Mouse (Mus musculus) left cerebral cortex, adult 2 months (tissue): ENCODE results near the gene Unc93b1. TPM values are rescaled to one million over a fixed set of nuclear protein-coding genes. Genes with fewer than 3 reads are reported as not detected.
A peak's percentile ranks its signal among the peaks of the same experiment; 100 is the strongest.

Source experiments
- DNase-seq, 2 experiments: peaks; one replicate each; pipeline ENCODE4 v3.0.0; 2021 to 2022; ENCODE audit warnings: low spot score in 2 of 2, mixed read lengths in 1 of 2; ENCODE audit errors: extremely low spot score in 1 of 2
- H3K27ac ChIP-seq: fragments of 200-600 bp; 2 replicates; pipeline ENCODE4 v1.8.1; 2022
- H3K4me3 ChIP-seq: fragments of 200-600 bp; 2 replicates; pipeline ENCODE4 v1.8.1; 2022
- CTCF ChIP-seq: fragments of 200-600 bp; IDR thresholded peaks from 2 replicates; pipeline ENCODE4 v1.8.1; 2022; ENCODE audit warnings: antibody characterized with exemption, mild to moderate bottlenecking, moderate library complexity
- intact Hi-C: fragments of 180-260 bp; cut with DNase I; formaldehyde crosslinking; loops from one replicate; pipeline ENCODE4 v1.15.1; 2025
- total RNA-seq, 2 experiments: library from RNA; stranded (reverse); gene quantifications; 2 replicates each; pipeline ENCODE4 v1.2.3; 2021

The Unc93b1 gene
- total RNA-seq, 2 experiments from 2014 or later = 12.9 to 16.3 TPM

GRCm38 (mm10) chr19:3916727-3917126 lies 18.3 kb upstream of the Unc93b1 start:
- no peak for DNase-seq
- no peak for TF ChIP-seq CTCF
- intact Hi-C loops = no loop called here
- no peak overlapping the region for H3K4me3 ChIP-seq
- no peak overlapping the region for H3K27ac ChIP-seq

DNA sequence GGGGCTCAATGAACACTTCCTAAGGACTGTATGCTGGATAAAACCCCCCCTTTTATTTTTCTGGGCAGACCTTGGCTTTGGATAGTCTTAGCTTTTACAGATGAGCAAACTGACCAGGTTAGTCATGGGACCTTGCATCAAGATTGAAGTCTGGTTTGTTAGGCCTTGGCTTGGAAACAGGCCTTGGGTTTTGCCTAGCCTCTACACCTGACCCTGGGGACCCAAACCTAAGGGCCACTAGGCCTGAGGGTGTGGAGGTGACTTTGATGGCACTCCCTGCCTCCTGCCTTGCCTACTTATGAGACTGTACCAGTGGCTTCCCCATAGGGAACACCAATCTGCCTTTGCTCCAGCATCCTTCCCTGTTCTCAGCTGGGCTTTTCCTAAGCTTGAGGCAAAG lies 15.1 kb upstream of the Unc93b1 start:
- no peak for DNase-seq
- Histone ChIP-seq H3K27ac (no peak overlapping the region), H3K4me3 (no peak overlapping the region)
- no peak for TF ChIP-seq CTCF
- intact Hi-C loops = no loop called here

DNA sequence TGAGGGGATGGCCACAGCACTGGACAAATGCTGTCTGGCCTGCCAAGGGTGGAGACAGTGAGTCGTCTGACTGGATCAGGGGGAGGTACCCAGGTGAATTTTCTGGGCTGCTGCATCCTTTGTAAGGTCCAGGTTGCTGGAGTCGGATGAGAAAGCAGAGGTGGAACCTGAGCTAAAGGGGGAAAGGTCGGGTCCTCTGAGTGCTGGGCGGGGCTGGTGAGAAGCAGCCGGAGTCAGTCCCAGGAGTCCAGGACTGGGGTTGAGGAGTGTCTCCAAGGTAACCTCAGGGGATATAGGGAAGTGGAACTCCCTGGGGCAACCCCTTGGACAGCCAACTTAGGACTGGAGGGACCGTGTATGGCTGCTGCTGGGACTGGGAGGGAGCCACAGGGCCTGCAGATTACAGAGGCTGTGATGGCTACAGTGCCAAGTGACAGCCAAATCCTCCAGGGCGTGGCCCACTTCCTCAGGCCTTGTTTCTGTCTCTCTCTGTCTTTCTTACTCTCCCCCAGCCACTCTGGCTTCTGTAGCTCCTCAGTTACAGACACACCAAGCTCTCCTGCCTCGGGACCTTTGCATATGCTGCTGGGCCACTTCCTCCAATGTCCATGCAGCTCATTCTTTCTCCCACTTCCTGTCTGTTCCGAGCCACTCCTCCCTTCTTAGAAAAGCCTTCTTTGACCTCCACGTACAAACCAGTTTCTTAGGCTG lies 12.2 kb upstream of the Unc93b1 start:
- Histone ChIP-seq H3K4me3 (no peak overlapping the region), H3K27ac (no peak overlapping the region)
- intact Hi-C loops = no loop called here
- no peak for TF ChIP-seq CTCF
- DNase-seq = no peak

DNA sequence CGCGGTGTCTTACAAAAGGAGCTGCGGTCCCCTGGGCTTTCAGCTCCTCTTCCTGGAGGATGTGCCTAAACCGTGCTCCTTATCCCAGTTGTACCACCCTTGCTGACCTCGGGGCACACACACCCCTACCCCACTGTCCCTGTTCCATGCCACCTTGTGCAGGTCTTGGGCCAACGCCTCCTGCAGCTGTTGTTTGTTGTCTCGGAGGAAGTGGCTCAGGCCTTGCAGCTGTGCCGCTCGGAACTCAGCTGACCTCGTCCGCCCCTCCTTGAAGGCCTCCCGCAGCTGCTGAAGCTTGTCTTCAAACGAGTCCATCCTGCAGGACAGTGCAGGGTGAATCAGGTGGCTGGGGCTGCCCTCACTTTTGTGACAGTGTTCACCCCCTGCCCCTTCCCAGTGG lies 11.4 kb upstream of the Unc93b1 start:
- Histone ChIP-seq H3K4me3 (no peak overlapping the region), H3K27ac (no peak overlapping the region)
- DNase-seq = no peak
- no peak for TF ChIP-seq CTCF
- intact Hi-C loops = no loop called here

DNA sequence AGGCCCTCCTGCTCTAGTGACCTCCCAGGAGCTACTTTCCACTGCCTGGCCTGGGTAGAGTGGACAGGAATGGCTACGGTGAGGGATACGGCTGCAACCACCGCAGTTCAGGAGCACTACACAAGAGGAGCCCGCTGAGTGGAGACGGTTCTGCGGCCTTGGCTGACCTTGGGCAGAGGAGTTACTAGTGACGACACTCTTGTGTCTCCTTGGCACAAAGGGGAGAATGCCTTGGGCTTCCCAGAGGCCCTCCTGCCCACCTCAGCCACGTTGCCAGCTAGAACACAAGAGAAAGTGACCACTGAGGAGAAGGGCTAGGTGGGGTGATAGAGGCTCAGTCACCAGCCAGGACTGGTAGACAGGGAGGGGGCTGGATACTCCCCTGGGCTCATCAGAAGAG lies 10.8 kb upstream of the Unc93b1 start:
- Histone ChIP-seq H3K27ac (no peak overlapping the region), H3K4me3 (no peak overlapping the region)
- DNase-seq = no peak
- TF ChIP-seq CTCF = no peak
- intact Hi-C loops = no loop called here

GRCm38 (mm10) chr19:3924868-3925267 lies 10.1 kb upstream of the Unc93b1 start:
- H3K4me3 ChIP-seq = no peak overlapping the region
- no peak for DNase-seq
- intact Hi-C loops = no loop called here
- TF ChIP-seq CTCF = no peak
- H3K27ac ChIP-seq = no peak overlapping the region

DNA sequence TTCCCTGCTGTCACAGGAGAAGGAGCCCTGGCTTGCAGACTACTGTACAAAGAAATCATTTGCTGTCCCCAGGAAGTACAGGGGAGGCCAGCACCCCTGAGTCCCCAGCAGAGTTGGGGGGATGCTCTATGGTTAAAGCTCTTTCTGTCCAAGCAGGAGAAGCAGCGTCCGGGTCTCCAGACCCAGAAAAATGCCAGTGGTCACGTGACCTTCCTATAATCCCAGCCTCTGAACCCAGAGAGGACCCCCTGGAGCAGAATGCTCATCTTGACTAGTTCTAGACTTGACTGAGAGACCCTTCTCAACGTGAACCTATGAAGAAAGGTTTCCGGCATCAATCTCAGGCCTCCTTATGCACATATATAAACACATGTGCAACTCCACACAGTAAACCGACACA lies 9.1 kb upstream of the Unc93b1 start:
- no peak overlapping the region for H3K4me3 ChIP-seq
- intact Hi-C loops = no loop called here
- H3K27ac ChIP-seq = no peak overlapping the region
- DNase-seq = no peak
- TF ChIP-seq CTCF = no peak

GRCm38 (mm10) chr19:3926279-3926678 lies 8.7 kb upstream of the Unc93b1 start:
- intact Hi-C loops = no loop called here
- no peak for DNase-seq
- H3K4me3 ChIP-seq = no peak overlapping the region
- TF ChIP-seq CTCF = no peak; the same call in 1 of the 2 replicates
- no peak overlapping the region for H3K27ac ChIP-seq

DNA sequence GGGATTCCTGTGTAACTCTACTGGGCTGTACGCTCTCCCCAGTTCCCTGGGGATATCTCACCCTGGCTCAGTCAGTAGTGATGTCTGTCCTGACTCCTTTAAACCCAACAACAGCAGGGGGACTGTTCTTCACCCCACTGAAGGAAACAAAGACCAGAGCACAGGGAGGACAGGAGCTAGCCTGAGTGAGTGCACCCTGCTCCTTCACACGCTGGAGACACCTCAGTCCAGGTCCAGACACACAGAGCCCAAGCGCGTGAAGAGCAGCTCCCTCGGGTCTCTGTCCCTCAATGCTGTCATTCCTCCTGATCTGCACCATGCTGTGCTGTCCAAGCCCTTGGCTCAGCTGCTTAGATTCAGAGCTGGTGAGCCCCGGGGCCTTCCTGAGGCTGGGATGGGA lies 8.3 kb upstream of the Unc93b1 start:
- intact Hi-C loops = no loop called here
- H3K4me3 ChIP-seq = no peak overlapping the region
- TF ChIP-seq CTCF = no peak
- no peak overlapping the region for H3K27ac ChIP-seq
- no peak for DNase-seq

- intact Hi-C loops = no loop called here
- DNase-seq = no peak
Measured at GRCm38 (mm10) chr19:3927989-3928388, 7.0 kb upstream of the Unc93b1 start.

DNA sequence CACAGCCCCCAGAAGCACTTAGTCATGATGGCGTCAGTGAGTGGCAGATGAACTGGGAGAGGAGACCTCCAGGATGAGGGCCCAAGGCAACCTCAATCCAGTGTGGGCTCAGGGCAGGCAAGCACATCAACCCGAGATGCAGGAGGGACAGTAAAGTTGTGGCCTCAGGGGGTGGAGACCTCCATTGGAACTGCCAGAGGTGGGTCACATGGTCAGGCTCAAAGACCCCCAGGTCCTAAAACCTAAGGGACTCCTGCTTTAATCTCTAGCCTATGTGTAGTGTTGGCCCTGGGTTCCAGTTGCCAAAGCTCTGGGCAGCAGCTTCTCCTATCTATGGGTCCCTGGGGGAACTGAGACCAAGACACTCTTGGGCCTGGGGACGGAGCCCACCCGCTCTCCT lies 6.2 kb upstream of the Unc93b1 start:
- intact Hi-C loops = no loop called here
- no peak overlapping the region for H3K4me3 ChIP-seq
- no peak for DNase-seq
- TF ChIP-seq CTCF = no peak
- peak overlapping the region; percentile 66; the same call in 1 of the 2 replicates for H3K27ac ChIP-seq

More at GRCm38 (mm10) chr19:3927989-3928388, 7.0 kb upstream of the Unc93b1 start:
- Histone ChIP-seq H3K4me3 (no peak overlapping the region), H3K27ac (no peak overlapping the region)
- no peak for TF ChIP-seq CTCF

GRCm38 (mm10) chr19:3929211-3929941 lies 5.6 kb upstream of the Unc93b1 start, which contains the start of gene Aldh3b1:
Aldh3b1 (minus strand) TSS chr19:3929808.
- peak in 1 of 2 experiments; percentile 60 for DNase-seq
- intact Hi-C loops = no loop called here
- no peak for TF ChIP-seq CTCF
- Histone ChIP-seq H3K27ac (peak within 1 kb of the TSS; percentile 66), H3K4me3 (no peak within 1 kb of the TSS)
